10 mouse cellular contexts compared by ENCODE assay signal in the genomic region with DNA sequence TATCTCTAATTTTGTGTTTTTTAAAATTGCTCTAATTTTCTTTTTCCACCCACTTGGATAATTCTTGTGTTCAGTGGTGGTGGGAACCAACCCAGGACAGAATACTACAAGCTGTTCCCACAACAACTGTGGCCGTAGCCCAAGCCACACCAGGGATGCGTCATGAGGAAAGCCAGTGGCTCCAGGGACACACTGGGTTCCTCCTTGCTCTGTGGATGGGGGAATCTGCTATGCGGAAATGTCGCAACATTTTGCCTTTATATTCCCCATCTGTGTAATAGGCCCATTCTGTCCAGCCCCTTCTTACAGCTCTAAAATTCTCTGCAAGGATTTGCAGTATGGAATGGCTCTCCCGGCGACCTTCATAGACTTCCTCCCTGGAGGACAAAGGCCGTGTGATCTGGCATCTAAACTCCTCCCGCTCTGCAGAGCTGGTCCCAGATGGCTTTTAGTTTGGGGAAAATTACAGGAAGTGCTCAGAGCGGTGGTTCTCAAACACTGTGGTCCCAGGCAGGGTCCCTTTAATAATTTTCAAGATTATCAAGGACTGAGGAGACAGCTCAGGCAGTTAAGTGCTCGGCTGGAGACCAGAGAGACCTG. TPM values are rescaled to one million over a fixed set of nuclear protein-coding genes. Genes with fewer than 3 reads are reported as not detected.
DNase-seq lines count a peak whose midpoint lies in the region; ATAC-seq lines count a peak whose summit lies in the region.
"Had no signal": no experiment of that assay in that cellular context is flagged by ENCODE, and none has a peak within 500 bp of the region (broad histone marks: within the 10 kb centered on the region; RNA-seq: fewer than 3 reads in every experiment).

No protein-coding gene starts in this region.

- DNase-seq in kidney, postnatal 14 days: no peak
- DNase-seq in heart, postnatal 10 days: peak; percentile 68 to 69
- peak; percentile 22 for DNase-seq in neural tube, embryonic 10.5 days (ENCODE audit: extremely low spot score, low spot score)
- no peak for DNase-seq in cerebellum, adult 9-10 months
- no peak for DNase-seq in adrenal gland, postnatal 14 days
- DNase-seq: cerebellum, postnatal 14 days; layer of hippocampus, adult 9-11 months had no signal

- H3K36me3 ChIP-seq in kidney, embryonic 16.5 days (ENCODE audit: insufficient read depth, low read length): no peaks in the 10 kb centered on the region
- H3K36me3 ChIP-seq in forebrain, embryonic 12.5 days (replicated peaks): no peaks in the 10 kb centered on the region

- H3K27ac ChIP-seq in kidney, embryonic 16.5 days (ENCODE audit: low read length): peak overlapping the region; percentile 86
- no peak overlapping the region for H3K27ac ChIP-seq in forebrain, embryonic 12.5 days

- intact Hi-C loops in heart, postnatal 10 days (cut with DNase I): no loop called here

- H3K4me1 ChIP-seq in kidney, embryonic 16.5 days (ENCODE audit: insufficient read depth, low read length): peaks cover 42% of the 10 kb centered on the region
- peaks cover 8% of the 10 kb centered on the region for H3K4me1 ChIP-seq in forebrain, embryonic 12.5 days

- 48% methylated on average over 10 of the region's 10 CpGs for WGBS in kidney, embryonic 16.5 days
- whole genome bisulfite sequencing in forebrain, embryonic 12.5 days: 77% methylated on average over 10 of the region's 10 CpGs

- H3K27me3 ChIP-seq in kidney, embryonic 16.5 days (ENCODE audit: insufficient read depth, low read length): no peaks in the 10 kb centered on the region
- H3K27me3 ChIP-seq in forebrain, embryonic 12.5 days: peaks cover 17% of the 10 kb centered on the region; the same call in 1 of the 2 replicates

- H3K4me2 ChIP-seq in kidney, embryonic 16.5 days (replicated peaks; ENCODE audit: low read depth, low read length): peak overlapping the region; percentile 34; the same call in 1 of the 2 replicates
- peak overlapping the region; percentile 37; the same call in 1 of the 2 replicates for H3K4me2 ChIP-seq in forebrain, embryonic 12.5 days

- peak overlapping the region; percentile 36; the same call in 1 of the 2 replicates for H3K9ac ChIP-seq in kidney, embryonic 16.5 days (replicated peaks; ENCODE audit: low read length)
- H3K9ac ChIP-seq in forebrain, embryonic 12.5 days: no peak overlapping the region

- ATAC-seq in kidney, embryonic 16.5 days (ENCODE audit: low FRiP score, low TSS enrichment): peak; percentile 36; the same call in 1 of the 2 replicates
- ATAC-seq in forebrain, embryonic 12.5 days (ENCODE audit: low FRiP score): no peak

- H3K4me3 ChIP-seq in kidney, embryonic 16.5 days (ENCODE audit: low read length): no peak overlapping the region
- H3K4me3 ChIP-seq in forebrain, embryonic 12.5 days (replicated peaks): no peak overlapping the region

- H3K9me3 ChIP-seq in kidney, embryonic 16.5 days (ENCODE audit: low read length): no peaks in the 10 kb centered on the region
- no peaks in the 10 kb centered on the region for H3K9me3 ChIP-seq in forebrain, embryonic 12.5 days

RNA-seq across cellular contexts. Expression of a gene that starts 53.6 kb away (rescaled TPM):
- polyA plus RNA-seq in kidney, embryonic 16.5 days (2015; fragmentation: Nextera tagmentation; extraction: Ambion mirVana): 6.5 and 6.7 TPM in 2 replicates
- 0.18 and 0.36 TPM in 2 replicates for polyA plus RNA-seq in forebrain, embryonic 12.5 days (2016; fragmentation: Nextera tagmentation; extraction: Ambion mirVana)
- under 1 TPM; 0.27 to 0.43 TPM for total RNA-seq in heart, postnatal 10 days (2021)
- total RNA-seq in adrenal gland, postnatal 14 days (2021): 0.41 TPM in 1 of 2 replicates, not detected in the other
- total RNA-seq: neutrophil, adult 5-6 weeks had no signal

Comparison
In these comparisons a context has a peak if more than half of its experiments do, and no peak if none do; other contexts are left out.
1. DNase-seq: peak in heart, postnatal 10 days (2 of 2) and neural tube, embryonic 10.5 days (single experiment); none in kidney, postnatal 14 days (single experiment), cerebellum, adult 9-10 months (single experiment) and adrenal gland, postnatal 14 days (single experiment).